10 mouse cellular contexts compared by ENCODE assay signal in genomic region chr4:133836575-133836974, GRCm38 (mm10). TPM values are rescaled to one million over a fixed set of nuclear protein-coding genes. Genes with fewer than 3 reads are reported as not detected.
DNase-seq lines count a peak whose midpoint lies in the region.
"Had no signal": no experiment of that assay in that cellular context is flagged by ENCODE, and none has a peak within 500 bp of the region (broad histone marks: within the 10 kb centered on the region; RNA-seq: fewer than 3 reads in every experiment).

No protein-coding gene starts in this region.

- no peaks in the 10 kb centered on the region for H3K9me3 ChIP-seq in heart, embryonic 10.5 days
- H3K9me3 ChIP-seq: hindbrain, embryonic 15.5 days; neural tube, embryonic 12.5 days had no signal

- H3K27ac ChIP-seq in heart, embryonic 10.5 days, result no peak overlapping the region
- H3K27ac ChIP-seq: hindbrain, embryonic 15.5 days; neural tube, embryonic 12.5 days had no signal

- H3K27me3 ChIP-seq in heart, embryonic 10.5 days (ENCODE audit: insufficient read depth, poor library complexity, severe bottlenecking), result no peaks in the 10 kb centered on the region
- H3K27me3 ChIP-seq: hindbrain, embryonic 15.5 days; neural tube, embryonic 12.5 days had no signal

- peaks cover 5% of the 10 kb centered on the region for H3K4me1 ChIP-seq in heart, embryonic 10.5 days
- H3K4me1 ChIP-seq: hindbrain, embryonic 15.5 days; neural tube, embryonic 12.5 days had no signal

- H3K36me3 ChIP-seq in heart, embryonic 10.5 days, result no peaks in the 10 kb centered on the region
- H3K36me3 ChIP-seq: hindbrain, embryonic 15.5 days; neural tube, embryonic 12.5 days had no signal

- DNase-seq in heart, postnatal 14 days, result peak; percentile 29 to 39
- DNase-seq in heart, embryonic 10.5 days (ENCODE audit: low spot score), result no peak
- peak; percentile 67 to 72 for DNase-seq in B cell, adult 2 months
- DNase-seq in adrenal gland, postnatal 14 days, result peak; percentile 55
- peak; percentile 73 for DNase-seq in kidney, postnatal 10 days
- DNase-seq in naive thymus-derived CD4-positive, alpha-beta T cell, adult 2 months (ENCODE audit: low read depth), result peak; percentile 69
- no peak for DNase-seq in frontal cortex, postnatal 14 days (ENCODE audit: low spot score in 2 of 2)
- no peak for DNase-seq in layer of hippocampus, postnatal 36 days

- H3K4me3 ChIP-seq in heart, embryonic 10.5 days, result no peak overlapping the region
- H3K4me3 ChIP-seq: hindbrain, embryonic 15.5 days; neural tube, embryonic 12.5 days had no signal

- 60% methylated on average over 10 of the region's 10 CpGs for WGBS in heart, embryonic 10.5 days

- intact Hi-C loops in heart, postnatal 14 days (cut with DNase I), result no loop called here

RNA-seq across cellular contexts. Expression of gene Rps6ka1, which starts 51.0 kb away (rescaled TPM):
- 1 to 10 TPM; 7.4 to 9.3 TPM for total RNA-seq in heart, postnatal 14 days (2021)
- polyA plus RNA-seq in heart, embryonic 10.5 days (2016; fragmentation: Nextera tagmentation; extraction: Ambion mirVana), result 31.1 and 39.9 TPM in 2 replicates
- 17.9 and 19.9 TPM in 2 replicates for total RNA-seq in adrenal gland, postnatal 14 days (2021)
- 10 to 100 TPM in 1 of 2 experiments, 1 to 10 TPM in 1; 9.6 to 11.3 TPM for total RNA-seq in layer of hippocampus, postnatal 36 days (2021)

Comparison
In these comparisons a context has a peak if more than half of its experiments do, and no peak if none do; other contexts are left out.
1. DNase-seq: peak in heart, postnatal 14 days (2 of 2), B cell, adult 2 months (2 of 2), adrenal gland, postnatal 14 days (single experiment), kidney, postnatal 10 days (single experiment) and naive thymus-derived CD4-positive, alpha-beta T cell, adult 2 months (single experiment); none in heart, embryonic 10.5 days (single experiment), frontal cortex, postnatal 14 days (0 of 2) and layer of hippocampus, postnatal 36 days (0 of 2).